Mouse (Mus musculus): ENCODE measurements at regions not wholly inside any gene's neighbourhood (a gene's known extent, or its start where the extent isn't known, plus 50 kb on each side); places are given as distances from the start of the nearest gene placed in this dataset.

DNA sequence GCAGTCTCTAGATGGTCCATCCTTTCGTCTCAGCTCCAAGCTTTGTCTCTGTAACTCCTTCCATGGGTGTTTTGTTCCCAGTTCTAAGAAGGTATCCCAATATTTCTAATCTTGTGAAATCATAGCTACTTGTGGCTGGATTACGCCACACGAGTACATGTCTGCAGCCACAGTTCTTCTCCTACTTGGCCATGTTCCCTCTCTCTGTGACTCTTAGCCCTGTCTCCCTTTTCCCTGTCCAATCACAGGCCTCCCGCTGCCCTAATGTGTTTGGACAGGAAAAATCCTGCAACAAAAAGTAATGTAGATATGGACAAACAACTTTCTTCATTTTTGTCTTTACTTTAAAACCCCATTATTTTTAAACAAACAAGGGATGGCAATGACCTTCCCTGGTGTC is 104.7 kb downstream of the Zfp330 start:
- TF ChIP-seq CTCF (IDR thresholded peaks at IDR 0.05; ENCODE audit: borderline replicate concordance, insufficient read depth, low read depth, low read length) (no peak), POLR2A (IDR thresholded peaks at IDR 0.05; ENCODE audit: borderline replicate concordance, insufficient read depth, low read length) (no peak)

Data from cerebellum, adult 2 months (tissue).